Mouse (Mus musculus) liver, adult 2 months (tissue): ENCODE measurements around the gene Gm13283. TPM values are rescaled to one million over a fixed set of nuclear protein-coding genes. Genes with fewer than 3 reads are reported as not detected.

ENCODE experiments used
- DNase-seq: peaks from one replicate; pipeline ENCODE4 v3.0.0-alpha.2; 2011; ENCODE audit warnings: low read depth, low spot score; ENCODE audit errors: extremely low read depth
- H3K27ac ChIP-seq: fragments of 200-500 bp; replicated peaks from 2 replicates; pipeline ENCODE4 v1.5.1; 2012; ENCODE audit warnings: low read depth, mild to moderate bottlenecking, control low read depth, inconsistent platforms, low read length; ENCODE audit not compliant: insufficient read depth
- H3K27me3 ChIP-seq: fragments of 200-500 bp; 2 replicates; pipeline ENCODE4 v1.6.1; 2012; ENCODE audit warnings: mild to moderate bottlenecking, moderate library complexity, low read length, inconsistent platforms; ENCODE audit not compliant: control insufficient read depth, insufficient read depth
- H3K36me3 ChIP-seq: fragments of 200-500 bp; 2 replicates; pipeline ENCODE4 v1.6.1; 2012; ENCODE audit warnings: low read length, inconsistent platforms; ENCODE audit not compliant: control insufficient read depth, insufficient read depth
- H3K4me1 ChIP-seq: fragments of 200-500 bp; 2 replicates; pipeline ENCODE4 v1.6.1; 2011; ENCODE audit warnings: low read length; ENCODE audit not compliant: control insufficient read depth, insufficient read depth
- H3K4me3 ChIP-seq: fragments of 200-500 bp; 2 replicates; pipeline ENCODE4 v1.5.1; 2011; ENCODE audit warnings: low read depth, mild to moderate bottlenecking, control low read depth, low read length, moderate library complexity; ENCODE audit not compliant: insufficient read depth
- H3K79me2 ChIP-seq: fragments of 200-500 bp; 2 replicates; pipeline ENCODE4 v1.6.1; 2012; ENCODE audit warnings: inconsistent platforms, mild to moderate bottlenecking, low read length, moderate library complexity; ENCODE audit not compliant: control insufficient read depth, insufficient read depth
- H3K9ac ChIP-seq: fragments of 200-500 bp; 2 replicates; pipeline ENCODE4 v1.6.1; 2012; ENCODE audit warnings: low read depth, mild to moderate bottlenecking, control low read depth, inconsistent platforms, low read length
- CTCF ChIP-seq: fragments of 200-500 bp; IDR thresholded peaks from 2 replicates; pipeline ENCODE4 v1.5.1; 2011; ENCODE audit warnings: low read depth, low read length, control low read depth
- POLR2A ChIP-seq: fragments of 200-500 bp; IDR thresholded peaks from 2 replicates; pipeline ENCODE4 v1.6.1; 2011; ENCODE audit warnings: low read length, control low read depth; ENCODE audit not compliant: insufficient read depth; ENCODE audit errors: extremely low read depth
- WGBS: fragments of 180-500 bp; shearing (Covaris S2); methylation state at CpG from one replicate; pipeline ENCODE4 v1.1.7; 2018; 5-methylcytosine and 5-hydroxymethylcytosine counted together
- polyA plus RNA-seq: library from polyadenylated mRNA; depleted of rRNA; stranded (reverse); fragments of >200 nt; gene quantifications from 2 replicates; pipeline ENCODE4 v1.2.3, GENCODE M21; 2012
- total RNA-seq: library from RNA; depleted of rRNA; stranded (reverse); fragments of >200 nt; gene quantifications from 2 replicates; pipeline ENCODE4 v1.2.3, GENCODE M21; 2014

Gm13283 gene
- total and polyA plus RNA-seq, 2 experiments = not detected

- peaks cover 12% of the 10 kb centered on the region; the same call in 1 of the 2 replicates for H3K79me2 ChIP-seq
- no peaks in the 10 kb centered on the region for H3K27me3 ChIP-seq
- peaks cover 7% of the 10 kb centered on the region for H3K36me3 ChIP-seq
- TF ChIP-seq POLR2A (no peak), CTCF (no peak)
- peaks cover 16% of the 10 kb centered on the region for H3K4me1 ChIP-seq
- H3K27ac ChIP-seq = no peak overlapping the region
- no peak for DNase-seq
- H3K9ac ChIP-seq = no peak overlapping the region
- whole genome bisulfite sequencing = 72% methylated on average over 8 of the region's 8 CpGs
- no peak overlapping the region for H3K4me3 ChIP-seq
Observed at GRCm38 (mm10) chr4:88723497-88724090, 36.3 kb upstream of the Gm13283 start.

- no peak overlapping the region for H3K27ac ChIP-seq
- H3K4me1 ChIP-seq = no peaks in the 10 kb centered on the region
- WGBS = 75% methylated on average over 6 of the region's 6 CpGs
- H3K9ac ChIP-seq = no peak overlapping the region
- no peak for TF ChIP-seq CTCF
- TF ChIP-seq POLR2A = no peak
- no peaks in the 10 kb centered on the region for H3K27me3 ChIP-seq
- no peak for DNase-seq
- H3K4me3 ChIP-seq = no peak overlapping the region
- no peaks in the 10 kb centered on the region for H3K36me3 ChIP-seq
- no peaks in the 10 kb centered on the region for H3K79me2 ChIP-seq
Observed at GRCm38 (mm10) chr4:88726727-88727126, 33.2 kb upstream of the Gm13283 start.

GRCm38 (mm10) chr4:88727324-88727723 lies 32.6 kb upstream of the Gm13283 start:
- Histone ChIP-seq H3K4me1 (no peaks in the 10 kb centered on the region), H3K27ac (no peak overlapping the region), H3K4me3 (no peak overlapping the region), H3K27me3 (no peaks in the 10 kb centered on the region), H3K36me3 (no peaks in the 10 kb centered on the region), H3K9ac (no peak overlapping the region), H3K79me2 (no peaks in the 10 kb centered on the region)
- DNase-seq = peak; percentile 52
- 0% methylated on average over 1 of the region's 1 CpGs for WGBS
- TF ChIP-seq CTCF (peak; percentile 64; the same call in 1 of the 2 replicates), POLR2A (no peak)

GRCm38 (mm10) chr4:88738480-88738879 lies 21.4 kb upstream of the Gm13283 start:
- H3K9ac ChIP-seq = no peak overlapping the region
- H3K27ac ChIP-seq = no peak overlapping the region
- H3K27me3 ChIP-seq = no peaks in the 10 kb centered on the region
- TF ChIP-seq POLR2A (no peak), CTCF (peak; percentile 92)
- H3K36me3 ChIP-seq = no peaks in the 10 kb centered on the region
- H3K4me1 ChIP-seq = no peaks in the 10 kb centered on the region
- no peak overlapping the region for H3K4me3 ChIP-seq
- H3K79me2 ChIP-seq = no peaks in the 10 kb centered on the region
- WGBS = 0% methylated on average over 2 of the region's 2 CpGs
- peak; percentile 48 for DNase-seq

GRCm38 (mm10) chr4:88739036-88739435 lies 20.9 kb upstream of the Gm13283 start:
- Histone ChIP-seq H3K4me1 (no peaks in the 10 kb centered on the region), H3K4me3 (no peak overlapping the region), H3K27me3 (no peaks in the 10 kb centered on the region), H3K27ac (no peak overlapping the region), H3K79me2 (no peaks in the 10 kb centered on the region), H3K36me3 (no peaks in the 10 kb centered on the region), H3K9ac (no peak overlapping the region)
- DNase-seq = no peak
- TF ChIP-seq POLR2A (no peak), CTCF (no peak)
- 79% methylated on average over 6 of the region's 6 CpGs for WGBS

GRCm38 (mm10) chr4:88741426-88741825 lies 18.5 kb upstream of the Gm13283 start:
- Histone ChIP-seq H3K4me3 (no peak overlapping the region), H3K4me1 (no peaks in the 10 kb centered on the region), H3K79me2 (no peaks in the 10 kb centered on the region), H3K36me3 (no peaks in the 10 kb centered on the region), H3K27ac (no peak overlapping the region), H3K27me3 (no peaks in the 10 kb centered on the region), H3K9ac (no peak overlapping the region)
- TF ChIP-seq POLR2A = no peak
- TF ChIP-seq CTCF = no peak
- DNase-seq = no peak
- WGBS = 85% methylated on average over 4 of the region's 4 CpGs
